Mouse (Mus musculus) macrophage (primary cell): ENCODE results near the gene Magee2. TPM values are rescaled to one million over a fixed set of nuclear protein-coding genes. Genes with fewer than 3 reads are reported as not detected.
"Not testable (repeated sequence)": the region's sequence is repeated elsewhere in the genome, so short reads cannot be mapped to it uniquely, and the experiment has no call there.

Source experiments
- H3K27ac ChIP-seq: fragments of 350-480 bp; formaldehyde crosslinking; 2 replicates; pipeline ENCODE4 v1.9.0; 2021
- H3K36me3 ChIP-seq: fragments of 350-480 bp; formaldehyde crosslinking; 2 replicates; pipeline ENCODE4 v1.9.0; 2021; ENCODE audit errors: inconsistent target
- H3K4me3 ChIP-seq: fragments of 350-480 bp; formaldehyde crosslinking; 2 replicates; pipeline ENCODE4 v1.9.0; 2021; ENCODE audit errors: inconsistent target
- H3K79me2 ChIP-seq: fragments of 350-480 bp; formaldehyde crosslinking; 2 replicates; pipeline ENCODE4 v1.9.0; 2021; ENCODE audit errors: inconsistent target
- WGBS: methylation state at CpG from one replicate; pipeline ENCODE4 v1.1.7; 2026; ENCODE audit warnings: inconsistent platforms; ENCODE audit not compliant: missing documents; 5-methylcytosine and 5-hydroxymethylcytosine counted together
- polyA plus RNA-seq: library from polyadenylated mRNA; stranded (reverse); fragments of 250-400 nt; gene quantifications from 3 replicates; pipeline ENCODE4 v1.2.4, GENCODE M21; 2018; ENCODE audit warnings: inconsistent platforms
- total RNA-seq, 78 experiments: library from RNA; depleted of rRNA; stranded (reverse); fragments of 250-400 nt; gene quantifications; 1 replicate in 9 of 78; 2 replicates in 24 of 78; 3 replicates in 43 of 78; 4 replicates in 2 of 78; pipeline ENCODE4 v1.2.4; 2018; ENCODE audit warnings: inconsistent platforms in 56 of 78

Magee2 gene
- not detected for total RNA-seq (2018; cell fraction: chromatin; rRNA removed)
- not detected for total RNA-seq (2018; cell fraction: cytosol; rRNA removed)
- total RNA-seq (2018; cell fraction: nucleus; rRNA removed), result not detected
- polyA plus RNA-seq, result not detected in 3 replicates

- Histone ChIP-seq H3K27ac (no peak within 1 kb of the TSS), H3K36me3 (no peaks in the 10 kb centered on the region), H3K79me2 (no peaks in the 10 kb centered on the region), H3K4me3 (no peak within 1 kb of the TSS)
- 26% methylated on average over 37 of the region's 37 CpGs for whole genome bisulfite sequencing
These were observed at the start of gene Magee2 for GRCm38 (mm10) chrX:104856751-104857341. Magee2 (minus strand) TSS chrX:104857267.

GRCm38 (mm10) chrX:104853610-104854009, 3.5 kb downstream of the Magee2 start:
- no peak overlapping the region for H3K4me3 ChIP-seq
- WGBS, result 66% methylated on average over 9 of the region's 9 CpGs
- no peaks in the 10 kb centered on the region for H3K79me2 ChIP-seq
- H3K27ac ChIP-seq, result no peak overlapping the region
- no peaks in the 10 kb centered on the region for H3K36me3 ChIP-seq

GRCm38 (mm10) chrX:104817583-104817982, 39.5 kb downstream of the Magee2 start:
- not testable (repeated sequence) for H3K36me3 ChIP-seq, H3K27ac ChIP-seq, H3K79me2 ChIP-seq, H3K4me3 ChIP-seq
- WGBS, result no CpG with 5 or more reads among the region's 5 CpGs

GRCm38 (mm10) chrX:104816987-104817386, 40.1 kb downstream of the Magee2 start:
- H3K27ac ChIP-seq, H3K36me3 ChIP-seq, H3K4me3 ChIP-seq, H3K79me2 ChIP-seq: not testable (repeated sequence)
- WGBS, result no CpG with 5 or more reads among the region's 3 CpGs

GRCm38 (mm10) chrX:104813704-104814103, 43.4 kb downstream of the Magee2 start:
- H3K27ac ChIP-seq, H3K36me3 ChIP-seq, H3K4me3 ChIP-seq, H3K79me2 ChIP-seq: not testable (repeated sequence)
- WGBS, result 82% methylated on average over 3 of the region's 4 CpGs

Other genes starting within 250 kb of the Magee2 start
- 0.19 to 0.42 TPM in 2 of 3 replicates, not detected in the other for gene Zdhhc15, start 186.2 kb downstream of the Magee2 start, polyA plus RNA-seq
- gene Pbdc1, start 222.5 kb upstream of the Magee2 start, polyA plus RNA-seq, result 32.9 to 45.6 TPM (median 39.8 TPM) in 3 replicates